In the genomic region with DNA sequence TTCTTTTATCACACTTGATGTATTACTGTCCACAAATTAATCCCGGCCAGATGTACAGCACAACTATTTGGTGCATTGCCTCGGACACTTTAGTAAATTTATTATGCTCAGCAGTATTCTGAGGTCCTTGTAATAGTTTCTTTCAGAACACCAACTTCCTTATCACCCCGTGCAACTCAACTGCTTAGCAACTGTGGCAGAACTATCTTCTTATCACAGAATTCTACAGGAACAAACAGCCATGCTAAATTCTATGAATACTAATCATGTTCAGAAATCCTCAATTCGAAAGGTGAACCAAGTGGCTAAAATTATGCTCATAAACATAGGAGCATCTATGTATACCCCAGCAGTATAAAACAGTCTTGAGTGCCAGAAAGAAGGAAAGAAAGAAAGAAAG, we compare ENCODE assay signal across 14 mouse cellular contexts. TPM values are rescaled to one million over a fixed set of nuclear protein-coding genes. Genes with fewer than 3 reads are reported as not detected.
DNase-seq lines count a peak whose midpoint lies in the region; ATAC-seq and TF ChIP-seq lines count a peak whose summit lies in the region.
"Had no signal": no experiment of that assay in that cellular context is flagged by ENCODE, and none has a peak within 500 bp of the region (broad histone marks: within the 10 kb centered on the region; RNA-seq: fewer than 3 reads in every experiment).

No protein-coding gene starts in this region.

- no peak overlapping the region for H3K9ac ChIP-seq in forebrain, embryonic 14.5 days (ENCODE audit: low read length)
- H3K9ac ChIP-seq in forebrain, embryonic 11.5 days (ENCODE audit: low read length) = no peak overlapping the region
- no peak overlapping the region for H3K9ac ChIP-seq in embryonic facial prominence, embryonic 14.5 days (ENCODE audit: low read depth, low read length)
- H3K9ac ChIP-seq: heart, embryonic 12.5 days had no signal

- no peak for DNase-seq in forebrain, embryonic 14.5 days (ENCODE audit: low spot score)
- DNase-seq in forebrain, embryonic 11.5 days (ENCODE audit: low spot score) = no peak
- no peak for DNase-seq in layer of hippocampus, adult 2 months (ENCODE audit: low spot score in 2 of 2)
- DNase-seq in layer of hippocampus, postnatal 36 days = no peak
- no peak for DNase-seq in embryonic facial prominence, embryonic 14.5 days (ENCODE audit: low spot score)
- DNase-seq in urinary bladder, adult 18-20 months (ENCODE audit: low spot score in 2 of 2) = no peak
- DNase-seq: adrenal gland, postnatal 25 days; cerebellum, postnatal 25 days; heart, postnatal 4 days; kidney, adult 9 months; thymus, adult 2 months had no signal

- H3K27ac ChIP-seq in forebrain, embryonic 14.5 days (ENCODE audit: low read depth, low read length) = no peak overlapping the region
- H3K27ac ChIP-seq in forebrain, embryonic 11.5 days (ENCODE audit: low read depth, low read length) = no peak overlapping the region
- H3K27ac ChIP-seq in layer of hippocampus, adult 2 months = peak overlapping the region; percentile 87; the same call in 1 of the 2 replicates
- no peak overlapping the region for H3K27ac ChIP-seq in embryonic facial prominence, embryonic 14.5 days (replicated peaks; ENCODE audit: low read depth, low read length)

- H3K27me3 ChIP-seq in forebrain, embryonic 14.5 days (replicated peaks; ENCODE audit: control insufficient read depth, insufficient read depth, low read length) = no peaks in the 10 kb centered on the region
- H3K27me3 ChIP-seq in forebrain, embryonic 11.5 days (ENCODE audit: control insufficient read depth, insufficient read depth, low read length) = peaks cover 6% of the 10 kb centered on the region
- H3K27me3 ChIP-seq in embryonic facial prominence, embryonic 14.5 days (replicated peaks; ENCODE audit: control insufficient read depth, insufficient read depth, low read length) = peaks cover 23% of the 10 kb centered on the region

- H3K4me2 ChIP-seq in forebrain, embryonic 14.5 days (ENCODE audit: low read length) = peak overlapping the region; percentile 66; the same call in 1 of the 2 replicates
- no peak overlapping the region for H3K4me2 ChIP-seq in forebrain, embryonic 11.5 days (ENCODE audit: low read depth, low read length, severe bottlenecking)
- no peak overlapping the region for H3K4me2 ChIP-seq in embryonic facial prominence, embryonic 14.5 days (ENCODE audit: low read depth, low read length)
- H3K4me2 ChIP-seq: heart, embryonic 12.5 days had no signal

- H3K4me1 ChIP-seq in forebrain, embryonic 14.5 days (ENCODE audit: control insufficient read depth, insufficient read depth, low read length) = no peaks in the 10 kb centered on the region
- no peaks in the 10 kb centered on the region for H3K4me1 ChIP-seq in forebrain, embryonic 11.5 days (replicated peaks; ENCODE audit: control insufficient read depth, insufficient read depth, low read length)
- no peaks in the 10 kb centered on the region for H3K4me1 ChIP-seq in embryonic facial prominence, embryonic 14.5 days (ENCODE audit: control insufficient read depth, insufficient read depth, low read length)
- H3K4me1 ChIP-seq: heart, embryonic 12.5 days had no signal

- no peak for TF ChIP-seq CTCF in layer of hippocampus, adult 2 months (conservative IDR thresholded peaks at IDR 0.05)

- no peak overlapping the region for H3K4me3 ChIP-seq in forebrain, embryonic 14.5 days (ENCODE audit: low read depth, low read length)
- no peak overlapping the region for H3K4me3 ChIP-seq in forebrain, embryonic 11.5 days (ENCODE audit: low read depth, low read length)
- peak overlapping the region; percentile 76 for H3K4me3 ChIP-seq in layer of hippocampus, adult 2 months
- peak overlapping the region; percentile 2; the same call in 1 of the 2 replicates for H3K4me3 ChIP-seq in embryonic facial prominence, embryonic 14.5 days (ENCODE audit: low read depth, low read length)
- H3K4me3 ChIP-seq: heart, embryonic 12.5 days had no signal

- H3K36me3 ChIP-seq in forebrain, embryonic 14.5 days (ENCODE audit: control insufficient read depth, insufficient read depth, low read length) = no peaks in the 10 kb centered on the region
- no peaks in the 10 kb centered on the region for H3K36me3 ChIP-seq in forebrain, embryonic 11.5 days (ENCODE audit: control insufficient read depth, insufficient read depth, low read length)
- H3K36me3 ChIP-seq in embryonic facial prominence, embryonic 14.5 days (ENCODE audit: control insufficient read depth, insufficient read depth, low read length) = no peaks in the 10 kb centered on the region
- H3K36me3 ChIP-seq: heart, embryonic 12.5 days had no signal

- no peaks in the 10 kb centered on the region for H3K9me3 ChIP-seq in forebrain, embryonic 14.5 days (replicated peaks; ENCODE audit: control insufficient read depth, low read length)
- no peaks in the 10 kb centered on the region for H3K9me3 ChIP-seq in forebrain, embryonic 11.5 days (ENCODE audit: control insufficient read depth, low read length)
- H3K9me3 ChIP-seq in embryonic facial prominence, embryonic 14.5 days (ENCODE audit: control insufficient read depth, low read length) = no peaks in the 10 kb centered on the region
- H3K9me3 ChIP-seq: heart, embryonic 12.5 days had no signal

- WGBS in forebrain, embryonic 14.5 days = 79% methylated on average over 4 of the region's 4 CpGs
- WGBS in forebrain, embryonic 11.5 days = 82% methylated on average over 4 of the region's 4 CpGs
- WGBS in embryonic facial prominence, embryonic 14.5 days = 67% methylated on average over 4 of the region's 4 CpGs

- ATAC-seq in forebrain, embryonic 14.5 days = no peak
- no peak for ATAC-seq in forebrain, embryonic 11.5 days (replicated peaks; ENCODE audit: low FRiP score)
- ATAC-seq in embryonic facial prominence, embryonic 14.5 days (ENCODE audit: low read depth) = no peak
- ATAC-seq in megakaryocyte progenitor cell, adult 5-6 weeks (replicated peaks; ENCODE audit: poor library complexity) = peak; percentile 54
- no peak for ATAC-seq in activated CD4-positive, CD25-positive, alpha-beta regulatory T cell, adult 4 months

RNA-seq across cellular contexts. Expression of gene Reps2, which starts 1.7 kb away (rescaled TPM):
- polyA plus RNA-seq in forebrain, embryonic 14.5 days (2014; fragmentation: Nextera tagmentation; extraction: Ambion mirVana) = 2.2 and 4.6 TPM in 2 replicates
- polyA plus RNA-seq in forebrain, embryonic 11.5 days (2014; fragmentation: Nextera tagmentation; extraction: Ambion mirVana) = 1.1 and 1.2 TPM in 2 replicates
- total RNA-seq in layer of hippocampus, adult 2 months (2021) = 100 to 1,000 TPM; 150 to 171 TPM
- total RNA-seq in layer of hippocampus, postnatal 36 days (2021) = 100 to 1,000 TPM; 156 to 165 TPM
- 3.1 and 4.2 TPM in 2 replicates for polyA plus RNA-seq in embryonic facial prominence, embryonic 14.5 days (2014; fragmentation: Nextera tagmentation; extraction: Ambion mirVana)
- 2.0 and 2.5 TPM in 2 replicates for total RNA-seq in megakaryocyte progenitor cell, adult 5-6 weeks (2015)
- 0.71 and 1.3 TPM in 2 replicates for total RNA-seq in megakaryocyte progenitor cell, adult 5-6 weeks (2017)
- not detected for polyA plus RNA-seq in activated CD4-positive, CD25-positive, alpha-beta regulatory T cell, adult 4 months (2017; shearing (Covaris generic))

Comparison
In these comparisons a context has a peak if more than half of its experiments do, and no peak if none do; other contexts are left out.
1. H3K4me3 ChIP-seq: peak in layer of hippocampus, adult 2 months (single experiment) and embryonic facial prominence, embryonic 14.5 days (single experiment); none in forebrain, embryonic 14.5 days (single experiment) and forebrain, embryonic 11.5 days (single experiment).